Mouse (Mus musculus): ENCODE measurements at regions not wholly inside any gene's neighbourhood (a gene's known extent, or its start where the extent isn't known, plus 50 kb on each side); places are given as distances from the start of the nearest gene placed in this dataset.

DNA sequence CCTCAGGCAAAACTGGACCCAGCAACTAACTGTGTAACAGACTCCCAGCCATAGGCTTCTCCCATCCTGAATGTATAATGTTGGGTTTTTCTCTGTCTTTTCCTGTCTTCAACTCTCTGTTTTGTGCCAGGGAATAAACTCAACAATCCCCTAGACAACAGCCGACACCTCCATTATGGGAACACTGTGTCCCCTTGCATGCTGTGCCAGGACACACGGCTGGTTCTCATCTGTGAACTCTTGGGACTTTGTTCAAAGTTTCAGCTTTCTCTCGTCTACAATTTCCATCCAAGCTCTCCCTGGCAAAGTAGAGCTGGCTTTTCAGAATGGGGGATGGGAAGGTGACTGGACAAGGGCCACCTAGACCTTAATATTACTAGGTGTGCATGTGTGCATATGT lies 56.1 kb upstream of the Kcng1 start:
- DNase-seq, result no peak

- no peak for DNase-seq
These were observed 54.3 kb upstream of the Kcng1 start for GRCm38 (mm10) chr2:168335739-168336385.

GRCm38 (mm10) chr2:168334241-168334588 lies 52.7 kb upstream of the Kcng1 start:
- DNase-seq, result no peak

GRCm38 (mm10) chr2:168333552-168334240 lies 52.2 kb upstream of the Kcng1 start:
- no peak for DNase-seq

DNA sequence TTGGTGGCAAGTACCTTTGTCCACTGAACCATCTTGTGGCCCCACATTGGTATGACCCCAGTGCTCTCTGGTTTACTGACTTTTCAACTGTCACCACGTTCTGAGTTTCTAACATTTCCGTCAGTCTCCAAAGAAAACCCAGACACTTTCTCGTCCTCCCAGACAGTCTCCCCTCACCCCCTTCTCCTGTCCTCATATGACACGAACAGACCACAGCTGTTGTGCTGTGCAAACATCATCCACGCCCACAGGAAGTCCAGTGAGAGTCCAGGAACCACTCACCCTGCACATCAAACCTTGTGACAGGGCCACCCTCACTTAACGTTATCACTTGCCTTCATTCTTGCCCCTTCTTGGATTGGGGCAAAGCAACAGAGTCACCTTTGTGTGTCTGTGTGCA lies 51.4 kb upstream of the Kcng1 start:
- DNase-seq, result no peak

All from layer of hippocampus, postnatal 36 days (tissue).